Mouse (Mus musculus): ENCODE data around the gene Szrd1. TPM values are rescaled to one million over a fixed set of nuclear protein-coding genes. Genes with fewer than 3 reads are reported as not detected.

Gene Szrd1
- total RNA-seq, 2 experiments from 2014 or later: 92.4 to 108 TPM

DNA sequence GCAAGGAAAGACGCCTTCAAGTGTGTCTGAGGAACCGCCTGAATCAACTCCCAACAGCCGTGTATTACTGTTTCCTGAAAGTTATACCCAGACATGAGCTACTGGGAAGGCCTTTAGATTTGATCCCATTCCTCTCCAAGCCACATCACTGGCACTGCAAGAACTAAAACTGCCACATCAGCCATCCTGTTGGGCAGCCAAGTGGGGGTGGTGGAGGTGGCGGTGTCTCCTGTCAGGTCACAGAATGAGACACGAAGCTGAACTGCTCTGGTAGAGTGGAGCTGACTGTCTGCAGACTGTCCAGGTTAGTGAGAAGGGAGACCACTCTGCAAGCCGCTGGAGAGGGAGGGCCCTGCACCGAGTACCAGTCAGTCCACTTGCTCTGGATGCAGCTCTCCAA, 16.9 kb downstream of the Szrd1 start:
- intact Hi-C loops (cut with DNase I): no loop called here
- DNase-seq: no peak

DNA sequence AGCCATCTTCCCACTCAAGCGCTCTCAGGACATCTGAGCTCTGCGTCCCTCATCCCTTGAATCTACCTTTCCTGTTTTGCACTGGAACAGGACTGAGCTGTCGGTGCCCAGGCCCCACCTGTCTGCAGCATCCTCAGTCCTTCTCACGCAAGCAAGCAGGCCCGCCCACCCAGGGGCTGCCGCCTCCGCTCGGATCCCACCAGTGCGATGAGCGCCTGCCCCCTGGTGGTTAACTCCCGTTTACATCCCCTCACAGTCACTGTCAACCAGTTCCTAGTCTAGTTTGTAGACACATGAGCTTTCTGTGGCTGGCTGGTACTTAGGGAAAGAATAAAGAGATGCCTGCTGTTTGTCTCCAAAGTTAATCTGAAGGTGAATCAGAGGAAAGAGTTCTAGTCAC, 18.9 kb downstream of the Szrd1 start:
- intact Hi-C loops (cut with DNase I): loop anchor here (2.0 kb wide), 1 partner anchor 76 kb away; no protein-coding TSS in a partner anchor
- DNase-seq: peak; percentile 49 to 70

DNA sequence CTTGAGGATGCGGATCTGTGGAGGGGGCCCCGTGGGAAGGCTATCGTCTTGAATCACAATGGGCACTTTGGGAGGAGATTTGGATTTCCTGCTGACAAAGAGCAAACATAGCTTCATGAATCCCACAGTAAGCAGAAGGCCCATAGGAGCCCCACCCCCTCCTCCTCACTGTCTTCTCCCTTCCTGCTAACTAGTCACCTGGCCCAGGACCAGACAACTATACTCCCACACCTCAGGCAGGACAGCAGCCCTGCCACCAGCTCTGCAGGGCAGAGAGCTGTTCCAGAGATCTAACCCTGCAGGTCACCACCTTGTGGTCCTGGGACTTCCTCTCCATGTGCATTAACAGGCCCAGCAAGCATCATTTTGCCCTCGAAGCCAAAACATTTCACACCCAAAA, 20.9 kb downstream of the Szrd1 start:
- intact Hi-C loops (cut with DNase I): no loop called here

DNA sequence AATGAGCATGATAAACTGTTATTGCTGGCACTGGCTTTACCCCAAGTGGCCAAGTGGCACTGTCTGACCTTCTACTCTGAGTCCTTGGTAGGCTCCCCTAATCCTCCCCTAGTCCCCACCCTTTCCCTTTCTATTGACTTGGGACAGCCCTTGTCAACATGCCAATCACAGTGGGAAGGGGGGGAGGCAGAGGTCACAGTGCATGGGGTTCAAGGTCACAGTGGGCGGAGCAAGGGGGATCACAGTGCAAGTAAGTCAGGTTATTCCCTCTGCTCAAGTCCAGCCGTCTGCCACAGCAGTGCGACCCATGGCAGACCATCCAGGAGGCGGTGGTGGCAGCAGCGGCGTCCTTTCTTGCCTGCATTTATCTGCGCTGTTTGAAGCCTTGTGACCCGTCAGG, 24.2 kb downstream of the Szrd1 start:
- no peak for DNase-seq
- intact Hi-C loops (cut with DNase I): no loop called here

More for the DNA sequence above, 20.9 kb downstream of the Szrd1 start:
- no peak for DNase-seq

DNA sequence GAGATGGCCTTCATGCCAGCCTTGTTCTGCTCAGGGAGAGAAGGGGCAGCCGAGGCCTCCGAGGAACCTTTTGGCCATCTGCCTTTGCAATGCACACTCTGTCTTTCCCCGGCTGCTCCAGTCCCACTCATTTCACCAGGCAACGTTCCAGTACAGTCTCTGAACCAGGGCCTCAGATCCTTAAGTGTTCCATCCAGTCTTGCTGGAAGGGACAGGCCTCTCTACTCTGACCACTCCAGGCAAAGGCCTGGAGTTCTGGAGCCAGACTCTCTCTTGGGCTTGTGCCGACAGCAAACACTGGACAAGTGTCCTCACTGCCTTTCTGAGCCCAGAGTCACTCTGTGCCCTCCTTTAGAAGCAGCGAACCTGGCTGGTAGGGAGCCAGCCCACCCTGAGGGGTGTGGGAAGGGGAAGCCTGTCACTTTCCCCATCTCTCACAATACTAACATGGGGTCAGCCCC, 25.0 kb downstream of the Szrd1 start:
- peak; percentile 49 to 59 for DNase-seq
- intact Hi-C loops (cut with DNase I): no loop called here

DNA sequence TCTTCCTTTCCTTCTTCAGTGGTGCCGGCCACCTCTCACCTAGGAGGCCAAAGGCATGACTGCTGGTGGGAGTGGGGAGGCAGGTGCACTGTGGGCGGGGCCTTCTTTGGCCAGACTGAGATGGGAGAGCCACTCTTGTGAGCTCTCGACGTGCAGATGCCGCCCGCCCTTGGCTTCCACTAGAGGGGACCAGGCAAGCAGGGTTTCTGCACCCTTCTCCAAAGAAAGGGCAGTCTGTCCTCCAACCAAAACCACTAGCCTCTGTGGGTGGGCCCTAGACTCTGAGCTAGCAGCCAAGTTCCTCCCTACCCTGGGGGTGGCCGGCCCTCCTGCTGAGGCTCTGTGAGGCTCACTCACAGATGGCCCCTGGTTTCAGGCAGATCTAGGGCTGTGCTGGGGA, 25.7 kb downstream of the Szrd1 start:
- no peak for DNase-seq
- intact Hi-C loops (cut with DNase I): no loop called here

DNA sequence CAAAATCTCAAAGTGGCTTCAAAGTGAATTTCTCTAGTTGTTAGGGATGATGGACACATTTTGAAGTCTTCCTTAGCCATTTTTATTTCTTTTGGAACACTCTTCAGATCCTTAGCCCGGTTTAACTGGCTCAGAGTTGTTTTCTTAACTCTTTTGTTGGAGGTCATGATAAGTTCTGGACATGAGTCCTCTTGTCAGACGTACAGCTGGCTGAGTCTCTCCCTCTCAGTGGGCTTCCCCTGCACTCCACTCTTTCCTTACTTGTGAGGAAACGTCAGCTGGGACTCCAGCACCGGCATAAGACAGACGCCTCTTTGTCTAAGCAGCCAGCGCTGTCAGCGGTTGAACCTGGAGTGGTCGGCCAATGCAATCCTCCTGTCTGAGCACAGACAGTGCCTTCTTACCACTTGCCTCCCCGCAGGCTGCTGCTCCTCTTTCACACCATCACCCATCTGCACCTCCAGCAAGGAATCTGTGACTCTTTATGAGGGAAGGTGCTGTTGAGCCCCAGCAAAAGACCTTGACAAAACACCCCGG, 31.3 kb downstream of the Szrd1 start:
- intact Hi-C loops (cut with DNase I): no loop called here

DNA sequence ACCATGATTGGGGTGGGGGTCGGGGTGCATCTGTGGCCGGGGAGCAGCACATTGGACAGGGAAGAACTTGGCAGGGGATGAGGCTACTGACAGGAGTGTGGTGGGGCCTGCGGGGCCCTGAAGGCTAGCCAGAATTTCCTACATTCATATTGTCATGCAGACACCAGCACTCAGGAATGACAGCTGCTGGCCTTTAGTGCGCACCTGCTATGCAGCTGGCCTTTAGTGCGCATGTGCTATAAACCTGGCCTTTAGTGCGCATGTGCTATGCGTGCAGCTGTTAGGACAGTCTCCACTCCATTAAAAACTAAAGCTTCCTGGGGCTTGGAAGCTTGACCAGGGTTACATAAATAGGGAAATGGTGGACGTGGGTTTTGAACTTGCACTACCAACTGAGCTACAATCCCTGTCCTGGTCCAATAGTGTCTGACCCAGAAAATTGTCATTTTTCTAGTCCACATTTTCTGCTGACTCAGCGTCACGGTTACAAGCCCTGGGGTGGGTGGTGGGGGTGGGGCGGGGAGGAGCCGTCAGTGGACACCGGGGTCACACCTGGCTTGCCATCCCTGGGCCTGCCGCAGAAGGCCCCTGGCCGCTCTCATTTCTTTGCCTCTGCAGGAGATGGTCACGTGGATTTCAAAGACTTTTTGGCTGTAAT, 32.9 kb downstream of the Szrd1 start:
- intact Hi-C loops (cut with DNase I): no loop called here
- no peak for DNase-seq

More for the DNA sequence above, 31.3 kb downstream of the Szrd1 start:
- DNase-seq: peak; percentile 34 to 38

DNA sequence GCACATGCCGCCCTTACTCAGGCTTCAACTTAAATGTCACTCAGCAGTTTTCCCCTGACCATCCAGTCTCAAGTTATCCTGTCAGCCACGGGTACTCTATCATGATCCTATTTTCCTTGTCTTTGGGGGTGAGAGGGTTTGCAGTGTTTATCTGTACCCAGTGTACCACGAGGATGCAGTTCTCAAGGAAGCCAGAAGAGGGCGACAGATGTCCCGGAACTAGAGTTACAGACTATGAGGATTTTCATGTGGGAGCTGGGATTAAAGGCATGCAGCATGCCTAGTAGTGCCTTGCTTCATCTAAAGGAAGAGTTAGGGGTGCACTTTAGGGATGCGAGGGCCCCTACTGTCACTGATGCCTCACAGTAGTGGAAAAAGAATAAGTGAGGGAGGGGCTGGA, 37.7 kb downstream of the Szrd1 start:
- DNase-seq: peak in 1 of 2 experiments; percentile 49
- intact Hi-C loops (cut with DNase I): no loop called here

DNA sequence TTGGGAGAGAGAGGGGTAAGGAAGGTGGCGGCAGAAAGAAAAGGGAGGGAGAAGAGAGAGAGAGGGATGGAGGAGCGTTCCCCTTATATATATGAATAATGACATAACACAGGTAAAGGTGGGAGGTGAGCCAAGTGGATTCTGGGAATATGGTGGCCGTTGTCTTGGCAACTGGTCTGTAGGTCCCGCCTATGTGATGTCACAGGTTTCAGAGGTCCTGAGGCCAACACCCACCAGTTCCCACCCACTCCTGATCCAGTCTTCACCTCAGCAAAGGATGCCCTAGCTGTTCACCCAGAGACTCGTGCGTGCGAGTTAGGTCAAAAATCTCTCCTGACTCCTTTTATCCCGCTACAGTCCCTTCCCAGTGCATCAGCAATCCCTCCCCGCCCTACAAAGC, 38.3 kb downstream of the Szrd1 start:
- no peak for DNase-seq
- intact Hi-C loops (cut with DNase I): no loop called here

DNA sequence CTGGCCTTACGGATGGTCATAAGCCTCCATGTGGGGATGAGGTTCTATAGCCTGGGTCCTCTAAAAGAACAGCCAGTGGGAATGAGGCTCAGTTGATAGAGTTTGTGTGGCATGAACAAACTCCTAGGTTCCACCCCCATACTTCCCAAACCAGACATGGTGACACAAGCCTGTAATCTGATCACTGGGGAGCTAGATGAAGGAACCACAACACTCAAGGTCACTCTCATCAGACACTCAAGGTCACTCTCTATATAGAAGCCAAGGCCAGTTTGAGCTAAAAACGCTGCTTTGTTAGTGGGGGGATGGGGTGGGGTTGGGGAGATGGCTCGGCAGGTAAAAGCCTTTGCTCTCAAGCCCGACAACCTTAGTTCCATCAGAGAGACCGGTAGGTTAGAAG, 39.6 kb downstream of the Szrd1 start:
- intact Hi-C loops (cut with DNase I): no loop called here
- no peak for DNase-seq

DNA sequence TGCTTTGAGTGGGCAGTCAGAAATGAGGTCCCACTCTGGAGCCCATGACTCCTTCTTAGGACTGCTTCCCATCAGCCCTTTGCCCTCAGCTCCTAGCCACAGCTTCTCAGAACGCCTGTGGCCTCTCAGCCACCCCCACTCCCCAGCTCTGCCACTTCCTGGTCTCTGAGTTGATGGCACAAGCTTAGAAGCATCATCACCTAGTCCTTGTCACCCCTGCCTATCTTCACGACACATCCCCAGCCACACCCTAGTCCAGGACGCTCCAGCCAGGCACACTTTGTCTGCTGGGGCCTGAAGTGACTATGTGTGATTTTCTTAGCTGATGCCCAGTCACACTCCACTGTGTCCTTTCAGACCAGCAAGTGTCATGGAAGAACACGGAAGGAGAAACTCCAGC, 40.6 kb downstream of the Szrd1 start:
- intact Hi-C loops (cut with DNase I): no loop called here
- no peak for DNase-seq

DNA sequence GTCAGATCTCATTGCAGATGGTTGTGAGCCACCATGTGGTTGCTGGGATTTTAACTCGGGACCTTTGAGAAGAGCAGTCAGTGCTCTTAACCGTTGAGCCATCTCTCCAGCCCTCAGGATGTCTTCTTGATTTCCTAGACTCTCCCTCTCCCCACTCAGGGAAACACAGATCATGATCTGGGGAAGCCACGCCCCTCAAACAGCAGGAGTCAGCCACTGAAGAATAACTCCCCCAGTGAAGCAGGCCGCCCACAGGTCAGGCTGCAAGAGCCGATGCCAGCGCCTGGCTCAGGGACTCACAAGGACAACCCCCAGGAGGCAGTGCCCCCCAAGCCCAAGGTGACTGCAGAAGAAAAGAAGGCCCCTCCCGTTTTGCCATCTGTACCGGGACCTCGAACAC, 42.9 kb downstream of the Szrd1 start:
- intact Hi-C loops (cut with DNase I): no loop called here

DNA sequence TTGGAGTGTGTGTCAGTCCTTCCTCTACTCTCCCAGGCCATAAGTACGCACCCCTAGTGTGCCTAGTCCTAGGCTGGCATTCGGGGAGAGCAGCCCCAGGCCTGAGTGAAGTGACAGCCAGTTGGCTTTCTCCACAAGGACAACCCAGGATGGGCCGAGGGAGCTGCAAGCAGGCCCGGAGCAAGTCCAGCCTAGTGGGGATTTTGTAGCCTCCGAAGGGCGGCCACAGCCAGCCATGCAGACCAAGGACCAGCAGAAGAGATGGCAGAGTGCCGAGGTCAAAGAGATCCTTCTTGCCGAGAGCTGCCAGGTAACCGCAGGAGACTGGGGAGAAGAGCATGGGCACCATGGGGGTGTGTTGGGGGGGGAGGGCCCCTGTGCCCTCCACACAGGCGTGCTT, 44.6 kb downstream of the Szrd1 start:
- DNase-seq: no peak

More for the DNA sequence above, 42.9 kb downstream of the Szrd1 start:
- no peak for DNase-seq

DNA sequence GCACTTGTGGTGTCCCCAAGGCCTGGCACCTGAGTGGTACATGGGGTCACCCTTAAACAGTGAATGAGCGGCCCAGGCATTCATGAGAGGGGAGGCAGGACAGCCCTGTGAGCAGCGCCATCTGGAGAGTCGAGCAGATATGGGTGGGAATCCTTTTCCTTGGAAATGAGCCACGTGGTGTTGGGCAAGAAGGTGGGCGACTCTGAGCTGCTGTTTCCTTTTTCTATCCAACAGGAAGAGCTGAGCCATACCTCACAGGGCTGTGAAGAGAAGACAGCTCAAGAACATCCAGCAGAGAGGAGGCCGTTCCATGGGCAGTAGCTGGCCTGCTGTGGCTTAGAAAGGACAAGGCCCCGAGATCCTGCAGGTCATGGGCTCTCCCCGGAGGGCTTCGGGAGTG, 50.9 kb downstream of the Szrd1 start:
- intact Hi-C loops (cut with DNase I): no loop called here
- DNase-seq: no peak

More for the DNA sequence above, 44.6 kb downstream of the Szrd1 start:
- intact Hi-C loops (cut with DNase I): no loop called here

DNA sequence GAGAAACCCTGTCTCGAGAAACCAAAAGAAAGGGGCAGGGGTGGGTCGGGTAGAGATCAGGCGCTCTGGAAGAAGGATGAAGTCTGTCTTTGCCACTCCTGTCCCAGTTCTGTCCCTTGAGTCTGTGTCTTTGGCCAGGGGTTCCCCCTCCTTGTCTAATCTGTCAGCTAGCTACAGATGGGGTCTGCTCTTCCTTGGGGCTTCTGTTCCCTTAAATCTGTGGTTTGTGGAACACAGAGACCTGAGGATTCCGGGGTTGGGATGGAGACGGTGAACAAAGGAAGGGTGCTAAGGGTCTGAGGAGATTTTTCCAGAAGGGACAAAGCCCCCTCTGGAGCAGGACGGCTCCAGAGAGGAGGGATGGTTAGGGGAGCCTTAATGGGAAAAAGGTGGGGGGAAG, 51.5 kb downstream of the Szrd1 start, which contains the start of gene Spata21:
Gene Spata21, plus strand, starts transcription at position 301 of the 400 bp plus-strand sequence.
- intact Hi-C loops (cut with DNase I): no loop called here
- DNase-seq: no peak

DNA sequence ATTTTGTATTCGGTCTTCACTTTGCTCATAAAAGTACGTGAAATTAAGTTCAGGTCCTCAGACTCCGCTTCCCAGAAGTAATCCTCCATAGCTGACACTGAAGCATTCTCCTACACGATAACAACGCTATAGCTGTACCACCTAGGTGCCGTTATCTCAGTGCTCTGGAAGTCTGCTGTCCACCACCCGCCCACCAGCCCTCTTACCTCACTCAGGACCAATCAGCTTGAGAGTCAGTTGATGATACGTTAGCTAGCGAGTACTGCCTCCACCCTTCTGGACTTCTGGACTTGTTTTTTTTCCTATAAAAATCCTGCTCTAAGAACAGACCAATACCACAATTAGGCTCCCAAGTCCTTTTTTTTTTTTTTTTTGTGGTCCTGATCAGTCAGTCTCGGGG, 52.7 kb downstream of the Szrd1 start:
- no peak for DNase-seq
- intact Hi-C loops (cut with DNase I): no loop called here

DNA sequence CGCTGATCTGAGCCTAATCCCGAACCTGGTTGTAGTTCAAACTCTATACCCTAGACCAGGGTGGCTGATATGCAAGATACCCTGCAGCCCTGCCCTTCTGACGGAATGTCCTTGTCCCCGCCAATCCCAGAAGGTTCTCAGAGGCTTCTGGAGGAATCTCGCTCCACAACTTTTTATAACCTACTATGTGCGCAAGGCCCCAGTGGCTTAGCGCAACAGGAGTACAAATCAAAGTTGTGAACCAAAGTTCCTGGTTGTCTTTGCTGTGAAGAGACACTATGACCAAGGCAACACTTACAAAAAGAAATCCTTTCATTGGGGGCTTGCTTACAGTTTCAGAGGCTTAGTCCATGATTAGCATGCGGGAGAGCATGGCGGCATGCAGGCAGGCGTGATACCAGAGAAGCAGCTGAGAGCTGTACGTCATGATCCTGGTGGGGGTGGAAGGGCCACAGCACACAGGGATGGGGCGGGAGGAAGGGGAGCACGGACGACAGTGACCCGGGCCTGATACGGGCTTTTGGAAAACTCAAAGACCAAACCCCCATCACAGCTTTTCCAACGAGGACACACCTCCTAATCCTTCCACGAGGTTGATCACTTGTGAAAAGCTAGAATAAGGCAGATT, 61.0 kb downstream of the Szrd1 start:
- DNase-seq: no peak
- intact Hi-C loops (cut with DNase I): no loop called here

DNA sequence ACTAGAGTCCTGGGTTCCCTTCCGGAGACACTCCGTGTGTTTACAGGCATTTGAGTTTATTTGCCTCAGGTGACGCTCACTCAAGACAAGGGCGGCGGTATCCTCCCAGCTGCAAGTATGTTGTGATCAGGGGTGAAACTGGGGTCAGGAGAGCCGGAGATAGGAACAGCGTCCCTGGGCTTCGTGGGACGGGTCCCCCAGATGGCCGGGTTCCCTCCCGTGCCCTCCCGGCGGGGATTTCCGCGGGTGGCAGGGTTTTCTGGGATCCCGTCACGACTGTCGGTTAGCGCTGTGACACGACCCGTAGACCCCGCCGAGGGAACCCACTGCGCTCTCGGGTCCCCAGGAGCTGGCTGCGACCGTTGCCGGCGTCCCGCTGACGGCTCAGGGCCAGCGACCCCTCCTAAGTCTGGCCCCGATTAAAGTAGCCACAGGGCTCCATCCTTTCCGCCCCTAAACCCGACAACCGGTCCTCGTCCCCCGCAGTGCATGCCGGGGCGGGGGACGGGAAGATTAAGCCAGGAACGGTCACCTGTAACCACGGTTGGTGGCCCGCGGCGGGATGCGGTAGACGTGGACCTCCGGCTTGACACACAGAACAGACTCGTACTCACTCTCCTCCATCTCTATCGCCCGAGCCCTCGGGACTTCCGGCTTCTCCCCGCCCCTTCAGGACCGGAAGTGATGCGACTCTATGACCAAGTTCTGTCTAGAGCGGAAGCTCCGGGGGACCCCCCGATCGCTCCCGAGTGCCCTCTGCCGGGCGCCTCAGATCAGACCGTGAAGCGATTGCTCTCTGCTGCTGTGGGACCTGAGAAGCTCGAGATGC, 61.7 kb downstream of the Szrd1 start, which contains the start of gene Necap2:
Gene Necap2, minus strand, starts transcription at position 677 of the 829 bp plus-strand sequence.
- intact Hi-C loops (cut with DNase I): no loop called here
- peak; percentile 96 to 98 for DNase-seq

DNA sequence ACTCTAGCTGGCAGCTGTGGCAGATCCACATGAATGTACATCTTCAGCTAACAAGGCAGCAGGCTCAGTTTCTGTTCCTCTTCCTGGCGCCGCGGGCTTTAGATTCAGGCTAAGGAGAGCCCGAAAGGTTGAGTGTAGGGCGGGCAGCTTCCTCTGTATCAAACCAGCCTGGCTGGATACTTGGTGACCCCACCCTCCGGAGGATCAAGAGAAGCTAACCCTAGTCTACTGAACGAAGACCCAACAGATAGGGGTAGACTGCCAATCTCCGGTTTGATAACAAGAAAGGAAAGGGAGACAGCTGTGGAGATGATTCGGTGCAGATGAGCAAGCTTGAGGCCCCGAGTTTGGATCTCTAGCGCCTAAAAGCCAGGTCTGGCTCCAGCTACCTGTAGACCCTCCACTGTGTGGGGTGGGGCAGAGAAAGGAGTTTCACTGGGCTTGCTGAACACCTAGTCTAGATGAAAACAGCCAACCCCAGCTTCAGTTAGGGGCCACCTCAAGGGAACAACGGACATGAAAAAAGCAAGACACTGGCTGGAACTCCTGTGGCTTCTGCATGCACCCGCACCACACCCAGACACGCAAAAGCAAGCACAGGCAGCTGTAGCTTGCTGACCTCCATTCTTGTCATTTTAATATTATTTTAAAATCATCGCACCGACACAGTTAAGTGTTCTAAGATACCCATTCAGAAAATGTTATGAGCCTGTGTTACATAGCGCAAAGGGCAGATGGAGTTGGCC, 62.6 kb downstream of the Szrd1 start:
- peak in 1 of 2 experiments; percentile 39 for DNase-seq
- intact Hi-C loops (cut with DNase I): no loop called here
